In the genomic region with DNA sequence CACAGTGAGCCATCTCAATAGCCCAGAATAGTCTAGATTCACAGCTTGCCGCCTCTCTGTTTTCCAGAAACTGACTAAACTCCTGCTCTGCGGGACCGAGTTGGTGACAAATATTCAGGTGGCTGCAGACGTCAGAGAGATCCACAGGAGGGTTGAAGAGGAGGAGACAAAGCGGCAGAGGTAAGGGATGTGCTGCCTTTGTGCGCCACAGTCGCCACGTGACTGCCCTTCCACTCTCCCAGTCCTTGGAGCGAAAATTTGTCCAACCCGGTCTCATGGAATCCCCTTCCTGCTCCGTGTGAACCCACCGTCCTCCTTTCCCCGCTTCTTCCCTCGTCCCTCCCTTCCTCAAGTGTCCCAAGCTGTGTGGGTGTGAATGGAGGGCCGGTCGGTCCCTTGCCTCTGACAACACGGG, we compare ENCODE assay signal across 8 mouse cellular contexts.
DNase-seq lines count a peak whose midpoint lies in the region; ATAC-seq lines count a peak whose summit lies in the region.

No protein-coding gene starts in this region.

- intact Hi-C loops in left cerebral cortex, postnatal 4 days (cut with DNase I): no loop called here

- peak overlapping the region; percentile 47 for H3K4me2 ChIP-seq in hindbrain, embryonic 14.5 days (replicated peaks)
- H3K4me2 ChIP-seq in midbrain, embryonic 12.5 days (replicated peaks): peak overlapping the region; percentile 52

- 6% methylated on average over 17 of the region's 17 CpGs for WGBS in hindbrain, embryonic 14.5 days
- WGBS in midbrain, embryonic 12.5 days: 8% methylated on average over 17 of the region's 17 CpGs

- peak; percentile 48 to 49 for DNase-seq in left cerebral cortex, adult 18-20 months (ENCODE audit: low spot score in 2 of 2)
- no peak for DNase-seq in left cerebral cortex, postnatal 4 days
- DNase-seq in cerebellum, postnatal 10 days: peak; percentile 29 to 34
- DNase-seq in hindbrain, embryonic 14.5 days (ENCODE audit: low spot score): no peak
- no peak for DNase-seq in spleen, adult 12 weeks (ENCODE audit: low spot score)
- DNase-seq in gastrocnemius, postnatal 10 days: no peak
- no peak for DNase-seq in heart, postnatal 4 days

- H3K36me3 ChIP-seq in hindbrain, embryonic 14.5 days (replicated peaks; ENCODE audit: control insufficient read depth, insufficient read depth): no peaks in the 10 kb centered on the region
- H3K36me3 ChIP-seq in midbrain, embryonic 12.5 days: no peaks in the 10 kb centered on the region

- H3K27ac ChIP-seq in hindbrain, embryonic 14.5 days: no peak overlapping the region
- H3K27ac ChIP-seq in midbrain, embryonic 12.5 days (replicated peaks): no peak overlapping the region

- peak overlapping the region; percentile 4; the same call in 1 of the 2 replicates for H3K9ac ChIP-seq in hindbrain, embryonic 14.5 days
- no peak overlapping the region for H3K9ac ChIP-seq in midbrain, embryonic 12.5 days (replicated peaks)

- H3K9me3 ChIP-seq in hindbrain, embryonic 14.5 days (ENCODE audit: control insufficient read depth, low read length): no peaks in the 10 kb centered on the region
- H3K9me3 ChIP-seq in midbrain, embryonic 12.5 days: no peaks in the 10 kb centered on the region

- H3K27me3 ChIP-seq in hindbrain, embryonic 14.5 days (ENCODE audit: control insufficient read depth, insufficient read depth, low read length): peaks cover 4% of the 10 kb centered on the region; the same call in 1 of the 2 replicates
- peaks cover 17% of the 10 kb centered on the region for H3K27me3 ChIP-seq in midbrain, embryonic 12.5 days

- no peaks in the 10 kb centered on the region for H3K4me1 ChIP-seq in hindbrain, embryonic 14.5 days (replicated peaks; ENCODE audit: control insufficient read depth, insufficient read depth, low read length)
- H3K4me1 ChIP-seq in midbrain, embryonic 12.5 days: peaks cover 8% of the 10 kb centered on the region

- H3K4me3 ChIP-seq in hindbrain, embryonic 14.5 days (replicated peaks; ENCODE audit: low read length): peak overlapping the region; percentile 16
- H3K4me3 ChIP-seq in midbrain, embryonic 12.5 days: peak overlapping the region; percentile 18

- no peak for ATAC-seq in hindbrain, embryonic 14.5 days (ENCODE audit: low FRiP score)
- no peak for ATAC-seq in midbrain, embryonic 12.5 days (ENCODE audit: low FRiP score, low read depth)

Comparison
In these comparisons a context has a peak if more than half of its experiments do, and no peak if none do; other contexts are left out.
1. DNase-seq: peak in left cerebral cortex, adult 18-20 months (2 of 2) and cerebellum, postnatal 10 days (2 of 2); none in left cerebral cortex, postnatal 4 days (single experiment), hindbrain, embryonic 14.5 days (single experiment), spleen, adult 12 weeks (single experiment), gastrocnemius, postnatal 10 days (single experiment) and heart, postnatal 4 days (single experiment).